Mouse (Mus musculus): ENCODE data around the gene Cmah. TPM values are rescaled to one million over a fixed set of nuclear protein-coding genes. Genes with fewer than 3 reads are reported as not detected.

Gene Cmah
- polyA plus RNA-seq, 1 experiment from 2014 or later: 0.04 TPM

- Histone ChIP-seq H3K27ac (ENCODE audit: low read depth, low read length) (no peak overlapping the region), H3K9ac (replicated peaks; ENCODE audit: low read depth, low read length) (no peak overlapping the region), H3K4me2 (ENCODE audit: low read depth, low read length) (no peak overlapping the region), H3K4me1 (ENCODE audit: control insufficient read depth, insufficient read depth, low read length) (no peaks in the 10 kb centered on the region), H3K36me3 (ENCODE audit: control insufficient read depth, insufficient read depth, low read length) (no peaks in the 10 kb centered on the region), H3K9me3 (ENCODE audit: control insufficient read depth, low read length) (no peaks in the 10 kb centered on the region), H3K4me3 (ENCODE audit: low read depth, low read length) (no peak overlapping the region), H3K27me3 (ENCODE audit: control insufficient read depth, insufficient read depth, low read length) (no peaks in the 10 kb centered on the region)
- WGBS: 92% methylated on average over 8 of the region's 8 CpGs
- no peak for ATAC-seq (ENCODE audit: low read depth)
Observed at GRCm38 (mm10) chr13:24311011-24311940, 15.9 kb upstream of the Cmah start.

- Histone ChIP-seq H3K36me3 (ENCODE audit: control insufficient read depth, insufficient read depth, low read length) (no peaks in the 10 kb centered on the region), H3K27me3 (ENCODE audit: control insufficient read depth, insufficient read depth, low read length) (no peaks in the 10 kb centered on the region), H3K4me2 (ENCODE audit: low read depth, low read length) (no peak overlapping the region), H3K9me3 (ENCODE audit: control insufficient read depth, low read length) (no peaks in the 10 kb centered on the region), H3K27ac (ENCODE audit: low read depth, low read length) (no peak overlapping the region), H3K4me3 (ENCODE audit: low read depth, low read length) (no peak overlapping the region), H3K9ac (replicated peaks; ENCODE audit: low read depth, low read length) (no peak overlapping the region), H3K4me1 (ENCODE audit: control insufficient read depth, insufficient read depth, low read length) (no peaks in the 10 kb centered on the region)
- ATAC-seq (ENCODE audit: low read depth): no peak
- WGBS: 71% methylated on average over 3 of the region's 3 CpGs
Observed at GRCm38 (mm10) chr13:24316563-24316962, 10.6 kb upstream of the Cmah start.

- Histone ChIP-seq H3K4me1 (ENCODE audit: control insufficient read depth, insufficient read depth, low read length) (no peaks in the 10 kb centered on the region), H3K4me3 (ENCODE audit: low read depth, low read length) (no peak overlapping the region), H3K4me2 (ENCODE audit: low read depth, low read length) (no peak overlapping the region), H3K9ac (replicated peaks; ENCODE audit: low read depth, low read length) (no peak overlapping the region), H3K27me3 (ENCODE audit: control insufficient read depth, insufficient read depth, low read length) (no peaks in the 10 kb centered on the region), H3K9me3 (ENCODE audit: control insufficient read depth, low read length) (no peaks in the 10 kb centered on the region), H3K27ac (ENCODE audit: low read depth, low read length) (no peak overlapping the region), H3K36me3 (ENCODE audit: control insufficient read depth, insufficient read depth, low read length) (no peaks in the 10 kb centered on the region)
- ATAC-seq (ENCODE audit: low read depth): no peak
- WGBS: 21% methylated on average over 4 of the region's 4 CpGs
Observed at GRCm38 (mm10) chr13:24318618-24319017, 8.6 kb upstream of the Cmah start.

GRCm38 (mm10) chr13:24321313-24321712 lies 5.9 kb upstream of the Cmah start:
- Histone ChIP-seq H3K27me3 (ENCODE audit: control insufficient read depth, insufficient read depth, low read length) (no peaks in the 10 kb centered on the region), H3K4me3 (ENCODE audit: low read depth, low read length) (no peak overlapping the region), H3K9me3 (ENCODE audit: control insufficient read depth, low read length) (no peaks in the 10 kb centered on the region), H3K36me3 (ENCODE audit: control insufficient read depth, insufficient read depth, low read length) (no peaks in the 10 kb centered on the region), H3K27ac (ENCODE audit: low read depth, low read length) (no peak overlapping the region), H3K4me1 (ENCODE audit: control insufficient read depth, insufficient read depth, low read length) (no peaks in the 10 kb centered on the region), H3K9ac (replicated peaks; ENCODE audit: low read depth, low read length) (no peak overlapping the region), H3K4me2 (ENCODE audit: low read depth, low read length) (no peak overlapping the region)
- ATAC-seq (ENCODE audit: low read depth): no peak
- WGBS: 71% methylated on average over 6 of the region's 6 CpGs

GRCm38 (mm10) chr13:24328036-24328817 lies 1.0 kb downstream of the Cmah start:
- ATAC-seq (ENCODE audit: low read depth): no peak
- Histone ChIP-seq H3K4me2 (ENCODE audit: low read depth, low read length) (no peak overlapping the region), H3K27me3 (ENCODE audit: control insufficient read depth, insufficient read depth, low read length) (no peaks in the 10 kb centered on the region), H3K4me1 (ENCODE audit: control insufficient read depth, insufficient read depth, low read length) (no peaks in the 10 kb centered on the region), H3K9me3 (ENCODE audit: control insufficient read depth, low read length) (no peaks in the 10 kb centered on the region), H3K27ac (ENCODE audit: low read depth, low read length) (no peak overlapping the region), H3K36me3 (ENCODE audit: control insufficient read depth, insufficient read depth, low read length) (no peaks in the 10 kb centered on the region), H3K9ac (replicated peaks; ENCODE audit: low read depth, low read length) (no peak overlapping the region), H3K4me3 (ENCODE audit: low read depth, low read length) (no peak overlapping the region)
- WGBS: 85% methylated on average over 9 of the region's 9 CpGs

GRCm38 (mm10) chr13:24330128-24330527 lies 2.9 kb downstream of the Cmah start:
- Histone ChIP-seq H3K27me3 (ENCODE audit: control insufficient read depth, insufficient read depth, low read length) (no peaks in the 10 kb centered on the region), H3K4me1 (ENCODE audit: control insufficient read depth, insufficient read depth, low read length) (no peaks in the 10 kb centered on the region), H3K27ac (ENCODE audit: low read depth, low read length) (no peak overlapping the region), H3K4me3 (ENCODE audit: low read depth, low read length) (no peak overlapping the region), H3K4me2 (ENCODE audit: low read depth, low read length) (no peak overlapping the region), H3K36me3 (ENCODE audit: control insufficient read depth, insufficient read depth, low read length) (no peaks in the 10 kb centered on the region), H3K9me3 (ENCODE audit: control insufficient read depth, low read length) (no peaks in the 10 kb centered on the region), H3K9ac (replicated peaks; ENCODE audit: low read depth, low read length) (no peak overlapping the region)
- WGBS: 79% methylated on average over 4 of the region's 4 CpGs
- ATAC-seq (ENCODE audit: low read depth): no peak

GRCm38 (mm10) chr13:24330836-24331523 lies 3.8 kb downstream of the Cmah start:
- H3K27ac ChIP-seq (ENCODE audit: low read depth, low read length): no peak overlapping the region
- no peaks in the 10 kb centered on the region for H3K4me1 ChIP-seq (ENCODE audit: control insufficient read depth, insufficient read depth, low read length)

GRCm38 (mm10) chr13:24332537-24332936 lies 5.3 kb downstream of the Cmah start:
- Histone ChIP-seq H3K27ac (ENCODE audit: low read depth, low read length) (no peak overlapping the region), H3K9ac (replicated peaks; ENCODE audit: low read depth, low read length) (no peak overlapping the region), H3K9me3 (ENCODE audit: control insufficient read depth, low read length) (no peaks in the 10 kb centered on the region), H3K4me1 (ENCODE audit: control insufficient read depth, insufficient read depth, low read length) (no peaks in the 10 kb centered on the region), H3K27me3 (ENCODE audit: control insufficient read depth, insufficient read depth, low read length) (no peaks in the 10 kb centered on the region), H3K4me2 (ENCODE audit: low read depth, low read length) (no peak overlapping the region), H3K4me3 (ENCODE audit: low read depth, low read length) (no peak overlapping the region), H3K36me3 (ENCODE audit: control insufficient read depth, insufficient read depth, low read length) (no peaks in the 10 kb centered on the region)
- no peak for ATAC-seq (ENCODE audit: low read depth)
- 28% methylated on average over 3 of the region's 3 CpGs for WGBS

More at GRCm38 (mm10) chr13:24330836-24331523, 3.8 kb downstream of the Cmah start:
- ATAC-seq (ENCODE audit: low read depth): no peak
- Histone ChIP-seq H3K9ac (replicated peaks; ENCODE audit: low read depth, low read length) (no peak overlapping the region), H3K9me3 (ENCODE audit: control insufficient read depth, low read length) (no peaks in the 10 kb centered on the region), H3K4me2 (ENCODE audit: low read depth, low read length) (no peak overlapping the region), H3K36me3 (ENCODE audit: control insufficient read depth, insufficient read depth, low read length) (no peaks in the 10 kb centered on the region), H3K4me3 (ENCODE audit: low read depth, low read length) (no peak overlapping the region), H3K27me3 (ENCODE audit: control insufficient read depth, insufficient read depth, low read length) (no peaks in the 10 kb centered on the region)
- WGBS: 77% methylated on average over 7 of the region's 7 CpGs

Data from neural tube, embryonic 14.5 days (tissue).